Mouse (Mus musculus): ENCODE data around the gene Pold4.

DNA sequence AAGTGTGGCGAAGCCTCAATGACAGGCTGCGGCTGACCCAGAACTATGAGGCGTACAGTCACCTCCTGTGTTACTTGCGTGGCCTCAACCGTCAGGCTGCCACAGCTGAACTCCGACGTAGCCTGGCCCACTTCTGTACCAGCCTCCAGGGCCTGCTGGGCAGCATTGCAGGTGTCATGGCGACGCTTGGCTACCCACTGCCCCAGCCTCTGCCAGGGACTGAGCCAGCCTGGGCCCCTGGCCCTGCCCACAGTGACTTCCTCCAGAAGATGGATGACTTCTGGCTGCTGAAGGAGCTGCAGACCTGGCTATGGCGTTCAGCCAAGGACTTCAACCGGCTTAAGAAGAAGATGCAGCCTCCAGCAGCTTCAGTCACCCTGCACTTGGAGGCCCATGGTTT is 9.5 kb upstream of the Pold4 start:
- TF ChIP-seq CTCF (IDR thresholded peaks at IDR 0.05; ENCODE audit: low read depth, low read length) (no peak), TAL1 (conservative IDR thresholded peaks at IDR 0.05; ENCODE audit: low read depth, low read length) (no peak), GATA1 (IDR thresholded peaks at IDR 0.05; ENCODE audit: borderline replicate concordance, low read length) (no peak), GATA2 (IDR thresholded peaks at IDR 0.05; ENCODE audit: borderline replicate concordance, low read depth, low read length) (no peak)

Data from G1E (cell line).